Mouse (Mus musculus): ENCODE data around the gene Angptl8. TPM values are rescaled to one million over a fixed set of nuclear protein-coding genes. Genes with fewer than 3 reads are reported as not detected.
"Not testable (repeated sequence)": the region's sequence is repeated elsewhere in the genome, so short reads cannot be mapped to it uniquely, and the experiment has no call there.

The Angptl8 gene
- polyA plus RNA-seq, 1 experiment from 2014 or later, result 8.2 TPM

- no peaks in the 10 kb centered on the region for H3K27me3 ChIP-seq (replicated peaks)
- peak within 1 kb of the TSS; percentile 72 for H3K4me3 ChIP-seq (replicated peaks)
- no peaks in the 10 kb centered on the region for H3K36me3 ChIP-seq
- peak within 1 kb of the TSS; percentile 59 for H3K27ac ChIP-seq
- peak; percentile 93 for ATAC-seq
- no peaks in the 10 kb centered on the region for H3K9me3 ChIP-seq
- peaks cover 30% of the 10 kb centered on the region for H3K4me1 ChIP-seq (replicated peaks)
- peak within 1 kb of the TSS; percentile 75 for H3K4me2 ChIP-seq (replicated peaks)
- WGBS, result under 1% methylated on average over 68 of the region's 68 CpGs
- H3K9ac ChIP-seq, result peak within 1 kb of the TSS; percentile 71
Observed at GRCm38 (mm10) chr9:21852128-21853091, 17.1 kb downstream of the Angptl8 start, which contains the start of gene Dock6. Dock6 (minus strand) TSS chr9:21852635.

GRCm38 (mm10) chr9:21853961-21854360, 18.7 kb downstream of the Angptl8 start:
- Histone ChIP-seq H3K4me1 (replicated peaks) (peaks cover 21% of the 10 kb centered on the region; the same call in 1 of the 2 replicates), H3K4me3 (replicated peaks) (no peak overlapping the region), H3K9me3 (no peaks in the 10 kb centered on the region), H3K4me2 (replicated peaks) (no peak overlapping the region), H3K27ac (no peak overlapping the region), H3K27me3 (replicated peaks) (no peaks in the 10 kb centered on the region), H3K9ac (no peak overlapping the region), H3K36me3 (no peaks in the 10 kb centered on the region)
- no peak for ATAC-seq
- WGBS, result 77% methylated on average over 5 of the region's 5 CpGs

- 80% methylated on average over 6 of the region's 6 CpGs for WGBS
- Histone ChIP-seq H3K4me3 (replicated peaks) (no peak overlapping the region), H3K36me3 (no peaks in the 10 kb centered on the region), H3K4me2 (replicated peaks) (no peak overlapping the region), H3K9ac (no peak overlapping the region), H3K27ac (no peak overlapping the region), H3K27me3 (replicated peaks) (no peaks in the 10 kb centered on the region), H3K4me1 (replicated peaks) (peaks cover 21% of the 10 kb centered on the region; the same call in 1 of the 2 replicates), H3K9me3 (no peaks in the 10 kb centered on the region)
- peak; percentile 56 for ATAC-seq
Observed at GRCm38 (mm10) chr9:21854894-21855293, 19.6 kb downstream of the Angptl8 start.

- Histone ChIP-seq H3K9ac (no peak overlapping the region), H3K27ac (no peak overlapping the region), H3K36me3 (no peaks in the 10 kb centered on the region), H3K4me3 (replicated peaks) (no peak overlapping the region), H3K9me3 (no peaks in the 10 kb centered on the region), H3K27me3 (replicated peaks) (no peaks in the 10 kb centered on the region), H3K4me1 (replicated peaks) (0 out of 2 replicates have a peak, but pooled peaks cover 5% of the 10 kb centered on the region), H3K4me2 (replicated peaks) (no peak overlapping the region)
- no peak for ATAC-seq
- WGBS, result 84% methylated on average over 2 of the region's 2 CpGs
Observed at GRCm38 (mm10) chr9:21857501-21857900, 22.2 kb downstream of the Angptl8 start.

- ATAC-seq, result no peak
- no peaks in the 10 kb centered on the region for H3K9me3 ChIP-seq
- WGBS, result 56% methylated on average over 6 of the region's 6 CpGs
- H3K4me2 ChIP-seq (replicated peaks), result no peak overlapping the region
- no peak overlapping the region for H3K4me3 ChIP-seq (replicated peaks)
- no peaks in the 10 kb centered on the region for H3K4me1 ChIP-seq (replicated peaks)
- no peaks in the 10 kb centered on the region for H3K36me3 ChIP-seq
- no peak overlapping the region for H3K9ac ChIP-seq
- no peak overlapping the region for H3K27ac ChIP-seq
- H3K27me3 ChIP-seq (replicated peaks), result no peaks in the 10 kb centered on the region
Observed at GRCm38 (mm10) chr9:21858084-21858483, 22.8 kb downstream of the Angptl8 start.

GRCm38 (mm10) chr9:21859606-21860005, 24.3 kb downstream of the Angptl8 start:
- 87% methylated on average over 3 of the region's 3 CpGs for WGBS
- ATAC-seq, result no peak
- Histone ChIP-seq H3K27ac (no peak overlapping the region), H3K4me1 (replicated peaks) (no peaks in the 10 kb centered on the region), H3K4me2 (replicated peaks) (no peak overlapping the region), H3K9ac (no peak overlapping the region), H3K9me3 (no peaks in the 10 kb centered on the region), H3K36me3 (no peaks in the 10 kb centered on the region), H3K27me3 (replicated peaks) (no peaks in the 10 kb centered on the region), H3K4me3 (replicated peaks) (no peak overlapping the region)

- not testable (repeated sequence) for H3K9me3 ChIP-seq; H3K9ac ChIP-seq; H3K4me3 ChIP-seq (replicated peaks); H3K27ac ChIP-seq; H3K4me2 ChIP-seq (replicated peaks); ATAC-seq; H3K27me3 ChIP-seq (replicated peaks); H3K4me1 ChIP-seq (replicated peaks); H3K36me3 ChIP-seq
- 49% methylated on average over 6 of the region's 6 CpGs for WGBS
Observed at GRCm38 (mm10) chr9:21860349-21860748, 25.0 kb downstream of the Angptl8 start.

GRCm38 (mm10) chr9:21862181-21862580, 26.9 kb downstream of the Angptl8 start:
- Histone ChIP-seq H3K9me3 (no peaks in the 10 kb centered on the region), H3K36me3 (no peaks in the 10 kb centered on the region), H3K9ac (no peak overlapping the region), H3K4me3 (replicated peaks) (no peak overlapping the region), H3K4me1 (replicated peaks) (no peaks in the 10 kb centered on the region), H3K27ac (no peak overlapping the region), H3K27me3 (replicated peaks) (no peaks in the 10 kb centered on the region), H3K4me2 (replicated peaks) (no peak overlapping the region)
- WGBS, result 67% methylated on average over 1 of the region's 1 CpGs
- ATAC-seq, result no peak

- Histone ChIP-seq H3K4me2 (replicated peaks) (no peak overlapping the region), H3K4me3 (replicated peaks) (no peak overlapping the region), H3K4me1 (replicated peaks) (no peaks in the 10 kb centered on the region), H3K36me3 (no peaks in the 10 kb centered on the region), H3K9ac (no peak overlapping the region), H3K27ac (no peak overlapping the region), H3K27me3 (replicated peaks) (no peaks in the 10 kb centered on the region), H3K9me3 (no peaks in the 10 kb centered on the region)
- WGBS, result 67% methylated on average over 5 of the region's 5 CpGs
- no peak for ATAC-seq
Observed at GRCm38 (mm10) chr9:21865673-21866398, 30.5 kb downstream of the Angptl8 start.

- Histone ChIP-seq H3K27me3 (replicated peaks) (no peaks in the 10 kb centered on the region), H3K4me2 (replicated peaks) (no peak overlapping the region), H3K4me1 (replicated peaks) (no peaks in the 10 kb centered on the region), H3K9me3 (no peaks in the 10 kb centered on the region), H3K27ac (no peak overlapping the region), H3K4me3 (replicated peaks) (no peak overlapping the region), H3K9ac (no peak overlapping the region), H3K36me3 (no peaks in the 10 kb centered on the region)
- 68% methylated on average over 2 of the region's 2 CpGs for WGBS
- ATAC-seq, result no peak
Observed at GRCm38 (mm10) chr9:21866641-21867040, 31.3 kb downstream of the Angptl8 start.

GRCm38 (mm10) chr9:21867726-21868125, 32.4 kb downstream of the Angptl8 start:
- WGBS, result 69% methylated on average over 3 of the region's 3 CpGs
- Histone ChIP-seq H3K9ac (no peak overlapping the region), H3K4me2 (replicated peaks) (no peak overlapping the region), H3K36me3 (no peaks in the 10 kb centered on the region), H3K27ac (no peak overlapping the region), H3K4me1 (replicated peaks) (no peaks in the 10 kb centered on the region), H3K4me3 (replicated peaks) (no peak overlapping the region), H3K27me3 (replicated peaks) (no peaks in the 10 kb centered on the region), H3K9me3 (no peaks in the 10 kb centered on the region)
- no peak for ATAC-seq

- not testable (repeated sequence) for ATAC-seq
Observed at GRCm38 (mm10) chr9:21869290-21869689, 34.0 kb downstream of the Angptl8 start.

More at GRCm38 (mm10) chr9:21869290-21869689, 34.0 kb downstream of the Angptl8 start:
- not testable (repeated sequence) for H3K9ac ChIP-seq; H3K27ac ChIP-seq; H3K4me3 ChIP-seq (replicated peaks); H3K4me2 ChIP-seq (replicated peaks); H3K36me3 ChIP-seq; H3K4me1 ChIP-seq (replicated peaks); H3K27me3 ChIP-seq (replicated peaks); H3K9me3 ChIP-seq
- WGBS, result 50% methylated on average over 7 of the region's 7 CpGs

All from intestine, embryonic 15.5 days (tissue).